Mouse (Mus musculus) E14TG2a.4 (cell line): ENCODE data around the gene Med20.

ENCODE experiments used
- CTCF ChIP-seq: conservative IDR thresholded peaks from 2 replicates; pipeline ENCODE4 v1.5.1; 2014; ENCODE audit warnings: low read length
- NANOG ChIP-seq: IDR thresholded peaks from 2 replicates; pipeline ENCODE4 v1.6.1; 2014; ENCODE audit warnings: borderline replicate concordance, low read length, mixed read lengths

DNA sequence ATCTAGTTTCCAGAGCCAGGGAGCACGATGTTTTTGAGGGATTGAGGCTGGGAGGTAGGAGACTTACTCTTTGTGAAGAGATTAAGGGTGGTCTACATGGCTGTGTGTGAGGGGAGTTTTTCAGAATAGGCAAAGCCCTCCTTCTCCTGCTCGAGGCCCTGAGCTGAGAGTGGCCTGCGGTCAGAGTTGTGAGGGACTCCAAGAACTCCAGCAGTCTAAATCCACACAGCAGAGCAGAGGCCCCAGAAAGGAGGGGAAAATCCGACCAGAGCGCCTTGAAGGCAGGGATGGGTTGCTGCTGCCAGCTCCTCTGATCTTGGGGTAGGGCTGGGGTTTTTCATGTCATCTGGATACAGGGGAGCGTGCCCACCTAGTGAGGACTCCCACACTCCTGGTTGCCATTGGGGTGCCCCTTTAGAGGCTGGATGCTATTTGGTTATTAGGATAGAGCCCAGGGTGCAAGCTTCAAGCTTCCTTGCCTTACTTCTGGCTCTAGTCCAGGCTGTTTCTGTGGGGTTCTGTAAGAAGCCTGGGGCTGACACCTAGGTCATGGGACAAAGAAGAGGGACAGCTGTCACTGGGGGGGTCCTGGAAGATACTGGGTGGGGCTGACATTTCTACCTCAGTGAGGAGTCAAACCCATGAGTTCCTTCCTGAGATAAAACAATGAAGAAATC lies 15.1 kb upstream of the Med20 start:
- TF ChIP-seq CTCF (no peak), NANOG (no peak)
